Mouse (Mus musculus) hematopoietic multipotent progenitor cell, adult 10-12 weeks (in vitro differentiated cells): ENCODE data around the gene Zwint. TPM values are rescaled to one million over a fixed set of nuclear protein-coding genes. Genes with fewer than 3 reads are reported as not detected.

Experiments
- polyA plus RNA-seq: library from polyadenylated mRNA; stranded (reverse); fragments of >175 nt; gene quantifications from 2 replicates; pipeline ENCODE4 v1.2.3, GENCODE M21; 2012; ENCODE audit warnings: low replicate concordance

The Zwint gene
- polyA plus RNA-seq = 3.7 and 7.7 TPM in 2 replicates

GRCm38 (mm10) chr10:72654270-72655016, at the start of gene Zwint:
Gene Zwint (plus strand): TSS chr10:72654845.

